Mouse (Mus musculus): ENCODE measurements around the gene Fermt2.

GRCm38 (mm10) chr14:45416265-45416664 is 113.7 kb downstream of the Fermt2 start:
- no peak for TF ChIP-seq POLR2A (IDR thresholded peaks at IDR 0.05; ENCODE audit: control insufficient read depth, low read depth, low read length)
- no peak for TF ChIP-seq CTCF (IDR thresholded peaks at IDR 0.05; ENCODE audit: control insufficient read depth, insufficient read depth, insufficient replicate concordance, low read depth, low read length)
